Mouse (Mus musculus) monocyte, adult 2 months (primary cell): ENCODE results near the gene Trim10.

Experiments
- DNase-seq, 2 experiments: peaks; one replicate each; pipeline ENCODE4 v3.0.0; 2022; ENCODE audit warnings: low spot score in 2 of 2, low read depth in 1 of 2

Trim10 gene

GRCm38 (mm10) chr17:36909802-36910201 is 40.4 kb downstream of the Trim10 start:
- no peak for DNase-seq

DNA sequence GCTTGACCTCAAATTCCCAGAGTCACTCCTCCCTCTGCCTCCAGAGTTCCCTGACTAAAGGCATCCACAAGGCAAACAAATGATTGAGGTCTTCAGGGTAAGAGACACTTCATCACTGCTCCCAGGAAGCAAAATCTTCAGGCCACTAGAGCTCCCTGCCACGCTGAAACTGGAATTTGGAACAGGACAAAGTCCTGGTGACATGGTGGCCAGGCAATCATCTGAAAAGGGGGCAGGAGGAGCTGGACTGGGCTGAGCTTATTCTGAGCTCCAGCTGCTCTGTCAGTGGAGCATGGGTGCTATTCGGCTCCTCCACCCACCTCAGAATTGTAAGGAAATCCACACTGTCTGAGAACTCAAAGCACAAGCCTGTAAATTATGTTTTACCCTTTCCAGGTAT is 42.7 kb downstream of the Trim10 start:
- DNase-seq, result no peak

- DNase-seq, result peak in 1 of 2 experiments; percentile 19
Measured at GRCm38 (mm10) chr17:36914108-36914507, 44.7 kb downstream of the Trim10 start.

- no peak for DNase-seq
Measured at GRCm38 (mm10) chr17:36915076-36915475, 45.7 kb downstream of the Trim10 start.

GRCm38 (mm10) chr17:36920239-36920638 is 50.9 kb downstream of the Trim10 start:
- no peak for DNase-seq

DNA sequence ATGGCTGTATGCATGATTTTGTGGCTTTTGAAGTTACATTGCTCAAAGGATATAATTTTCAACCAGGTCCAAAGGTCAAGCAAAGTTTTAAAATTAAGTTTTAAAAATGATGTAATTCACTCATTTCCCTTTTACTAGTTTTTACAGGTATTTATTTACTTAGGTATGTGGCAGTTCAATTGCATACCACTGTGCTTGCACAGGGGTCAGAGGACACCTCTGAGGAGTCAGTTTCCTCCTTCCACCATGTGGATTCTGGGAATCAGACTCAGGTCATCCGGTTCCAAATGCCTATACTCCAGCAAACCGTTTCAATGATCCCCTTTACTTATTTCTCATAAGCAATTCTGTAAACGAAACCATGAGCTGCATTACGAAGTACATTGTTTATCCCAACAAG is 53.3 kb downstream of the Trim10 start:
- DNase-seq, result no peak

DNA sequence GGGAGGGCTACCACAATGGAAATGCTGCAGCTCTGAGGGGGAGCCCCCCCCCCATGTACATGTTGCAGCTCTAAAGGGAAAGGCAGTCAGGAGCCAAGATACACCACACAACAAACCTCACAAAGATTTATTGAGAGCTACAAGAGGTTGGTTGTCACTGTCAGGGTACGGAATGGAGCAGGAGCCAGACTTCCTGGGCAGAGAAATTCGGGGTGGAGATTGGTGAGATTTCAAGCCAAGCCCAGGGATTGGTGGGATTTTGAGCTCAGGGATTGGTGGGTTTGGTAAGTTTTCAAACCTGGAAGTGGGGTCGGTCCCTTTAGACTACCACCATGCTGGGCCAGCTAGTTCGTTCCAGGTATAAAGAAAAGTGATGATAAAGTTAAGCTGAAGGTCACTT is 54.1 kb downstream of the Trim10 start:
- no peak for DNase-seq
